Mouse (Mus musculus) adrenal gland, adult (tissue): Measurements from ENCODE around the gene Ubr4.
"Not testable (repeated sequence)": the region's sequence is repeated elsewhere in the genome, so short reads cannot be mapped to it uniquely, and the experiment has no call there.

ENCODE experiments used
- DNase-seq, 2 experiments: peaks; one replicate each; pipeline ENCODE4 v3.0.0; 2022 to 2023; ENCODE audit warnings: low spot score in 1 of 2; ENCODE audit not compliant: inconsistent age in 2 of 2

Gene Ubr4

GRCm38 (mm10) chr4:139530248-139530647 is 177.8 kb downstream of the Ubr4 start, which contains the start of gene Iffo2:
Gene Iffo2 (plus strand): TSS chr4:139530548.
- DNase-seq, result not testable (repeated sequence)

GRCm38 (mm10) chr4:139532081-139532480 is 179.7 kb downstream of the Ubr4 start:
- DNase-seq, result no peak

DNA sequence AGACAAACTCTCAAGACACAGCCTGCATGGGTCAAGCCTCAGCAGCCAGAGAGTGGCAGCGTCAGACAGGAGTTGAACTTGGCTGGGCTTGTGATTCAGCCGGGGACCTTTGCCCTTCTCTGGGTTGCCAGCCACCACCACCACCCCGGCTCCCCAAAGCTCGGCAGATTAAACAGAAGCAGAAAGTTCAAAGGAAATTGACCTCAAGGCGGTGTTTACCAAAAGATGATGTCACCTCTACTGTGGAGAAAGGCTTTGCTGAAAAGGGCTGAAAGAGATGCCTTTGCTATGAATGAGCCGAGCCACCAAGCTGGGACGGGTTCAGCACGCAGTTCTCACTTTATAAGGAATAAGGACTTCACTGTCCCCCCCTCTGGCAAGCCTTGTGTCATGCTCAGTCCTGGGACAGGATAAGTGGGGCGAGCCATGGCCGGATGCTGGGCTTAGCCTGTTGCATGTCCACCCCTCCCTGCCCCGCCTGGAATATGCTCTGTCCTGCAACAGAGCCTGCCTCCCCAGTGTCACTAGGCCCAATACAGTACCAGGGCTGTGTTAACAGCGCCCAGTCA is 182.8 kb downstream of the Ubr4 start:
- DNase-seq, result peak; percentile 68 to 70

DNA sequence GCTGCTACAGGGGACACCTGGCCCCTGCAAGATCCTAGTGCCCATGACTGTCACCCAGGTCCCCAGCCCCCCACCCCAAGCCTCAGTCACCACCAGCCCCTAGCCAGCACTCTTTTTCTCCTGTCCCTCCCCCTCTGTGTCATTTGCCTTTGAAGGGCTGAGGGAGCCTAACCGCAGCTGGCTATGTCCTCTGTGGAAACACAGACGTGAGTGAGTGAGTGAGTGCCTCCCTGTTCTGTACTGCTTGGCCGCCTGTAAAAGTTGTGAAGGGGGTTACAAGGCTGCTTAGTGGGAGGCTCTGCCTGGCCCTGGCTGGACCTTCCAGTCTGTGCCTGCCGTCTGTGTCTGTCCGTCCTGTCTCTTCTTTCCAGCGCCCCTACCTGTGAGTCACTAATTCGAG is 183.3 kb downstream of the Ubr4 start:
- DNase-seq, result no peak

DNA sequence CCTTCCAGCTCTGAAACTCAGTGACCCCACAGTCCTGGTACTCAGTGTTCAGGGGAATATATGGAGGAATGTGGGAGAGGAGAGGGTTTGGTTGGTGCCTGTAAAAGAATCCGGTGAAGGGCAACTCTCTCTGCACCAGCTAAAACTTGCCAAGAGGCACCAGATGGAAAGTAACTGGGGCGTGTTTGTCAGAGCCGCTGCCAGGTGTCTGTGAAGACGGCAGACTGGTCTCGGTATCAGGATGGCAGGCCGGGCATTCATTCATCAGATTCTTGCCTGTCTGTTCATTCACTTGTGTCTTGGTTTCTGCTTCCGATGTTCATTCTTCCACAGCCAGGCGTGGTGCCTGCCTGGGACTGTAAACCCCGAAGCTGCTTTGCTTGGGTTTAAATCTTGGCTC is 184.3 kb downstream of the Ubr4 start:
- no peak for DNase-seq
